Mouse (Mus musculus) hindbrain, embryonic 13.5 days (tissue): ENCODE measurements around the gene Iqsec1. TPM values are rescaled to one million over a fixed set of nuclear protein-coding genes. Genes with fewer than 3 reads are reported as not detected.

ENCODE experiments used
- ATAC-seq: fragments of 200-750 bp; cut with Nextera tagmentation; 2 replicates; pipeline ENCODE4 v1.8.0; 2017; ENCODE audit warnings: moderate TSS enrichment; ENCODE audit not compliant: low FRiP score
- H3K27ac ChIP-seq: fragments of 300-500 bp; sonication (generic); 2 replicates; pipeline ENCODE4 v1.5.1; 2015; ENCODE audit warnings: inconsistent platforms, mild to moderate bottlenecking, moderate library complexity
- H3K27me3 ChIP-seq: fragments of 300-500 bp; sonication (generic); 2 replicates; pipeline ENCODE4 v1.6.1; 2015; ENCODE audit warnings: mild to moderate bottlenecking, inconsistent platforms
- H3K36me3 ChIP-seq: fragments of 300-500 bp; sonication (generic); 2 replicates; pipeline ENCODE4 v1.6.1; 2015; ENCODE audit warnings: mild to moderate bottlenecking, inconsistent platforms
- H3K4me1 ChIP-seq: fragments of 300-500 bp; sonication (generic); replicated peaks from 2 replicates; pipeline ENCODE4 v1.6.1; 2015; ENCODE audit warnings: inconsistent platforms
- H3K4me2 ChIP-seq: fragments of 300-500 bp; sonication (generic); 2 replicates; pipeline ENCODE4 v1.6.1; 2015; ENCODE audit warnings: inconsistent platforms, mild to moderate bottlenecking, moderate library complexity
- H3K4me3 ChIP-seq: fragments of 300-500 bp; sonication (generic); 2 replicates; pipeline ENCODE4 v1.5.1; 2015; ENCODE audit warnings: mild to moderate bottlenecking, inconsistent platforms
- H3K9ac ChIP-seq: fragments of 300-500 bp; sonication (generic); 2 replicates; pipeline ENCODE4 v1.6.1; 2015; ENCODE audit warnings: mild to moderate bottlenecking, inconsistent platforms
- H3K9me3 ChIP-seq: fragments of 300-500 bp; sonication (generic); 2 replicates; pipeline ENCODE4 v1.6.1; 2016; ENCODE audit warnings: inconsistent platforms
- WGBS: fragments of 180-500 bp; shearing (Covaris S2); methylation state at CpG from one replicate; pipeline ENCODE4 v1.1.7; 2015; 5-methylcytosine and 5-hydroxymethylcytosine counted together
- polyA plus RNA-seq: library from polyadenylated mRNA; unstranded; fragments of >200 nt; fragmentation: Nextera tagmentation; extraction: Ambion mirVana; gene quantifications from 2 replicates; pipeline ENCODE4 v1.2.1, GENCODE M21; 2015

Gene Iqsec1
- polyA plus RNA-seq, 1 experiment from 2014 or later = 20.6 TPM

GRCm38 (mm10) chr6:90755613-90755941, 232.9 kb downstream of the Iqsec1 start:
- no peak for ATAC-seq
- Histone ChIP-seq H3K9me3 (no peaks in the 10 kb centered on the region), H3K27ac (no peak overlapping the region), H3K4me3 (no peak overlapping the region), H3K4me2 (no peak overlapping the region), H3K9ac (no peak overlapping the region), H3K27me3 (no peaks in the 10 kb centered on the region), H3K4me1 (peaks cover 33% of the 10 kb centered on the region), H3K36me3 (0 out of 2 replicates have a peak, but pooled peaks cover 3% of the 10 kb centered on the region)
- WGBS = 93% methylated on average over 6 of the region's 6 CpGs

- WGBS = 82% methylated on average over 7 of the region's 7 CpGs
- Histone ChIP-seq H3K4me3 (no peak overlapping the region), H3K27me3 (no peaks in the 10 kb centered on the region), H3K9me3 (no peaks in the 10 kb centered on the region), H3K4me1 (peaks cover 28% of the 10 kb centered on the region), H3K9ac (no peak overlapping the region), H3K27ac (no peak overlapping the region), H3K4me2 (no peak overlapping the region), H3K36me3 (0 out of 2 replicates have a peak, but pooled peaks cover 3% of the 10 kb centered on the region)
- no peak for ATAC-seq
Measured at GRCm38 (mm10) chr6:90754927-90755612, 233.4 kb downstream of the Iqsec1 start.

- no peak for ATAC-seq
- Histone ChIP-seq H3K27me3 (no peaks in the 10 kb centered on the region), H3K9me3 (no peaks in the 10 kb centered on the region), H3K36me3 (0 out of 2 replicates have a peak, but pooled peaks cover 3% of the 10 kb centered on the region), H3K4me1 (peaks cover 18% of the 10 kb centered on the region), H3K4me3 (no peak overlapping the region), H3K27ac (no peak overlapping the region), H3K9ac (no peak overlapping the region), H3K4me2 (no peak overlapping the region)
- 90% methylated on average over 2 of the region's 2 CpGs for WGBS
Measured at GRCm38 (mm10) chr6:90754093-90754492, 234.4 kb downstream of the Iqsec1 start.

GRCm38 (mm10) chr6:90753656-90754055, 234.8 kb downstream of the Iqsec1 start:
- 0 out of 2 replicates have a peak, but pooled peaks cover 6% of the 10 kb centered on the region for H3K36me3 ChIP-seq
- no peak overlapping the region for H3K4me3 ChIP-seq
- peaks cover 15% of the 10 kb centered on the region; the same call in 1 of the 2 replicates for H3K4me1 ChIP-seq
- H3K4me2 ChIP-seq = no peak overlapping the region
- no peaks in the 10 kb centered on the region for H3K9me3 ChIP-seq
- H3K27ac ChIP-seq = no peak overlapping the region
- H3K27me3 ChIP-seq = no peaks in the 10 kb centered on the region
- H3K9ac ChIP-seq = no peak overlapping the region
- no peak for ATAC-seq

- peaks cover under 1% of the 10 kb centered on the region; the same call in 1 of the 2 replicates for H3K4me1 ChIP-seq
- no peak overlapping the region for H3K4me2 ChIP-seq
- H3K27ac ChIP-seq = no peak overlapping the region
- H3K27me3 ChIP-seq = no peaks in the 10 kb centered on the region
- H3K4me3 ChIP-seq = no peak overlapping the region
- no peaks in the 10 kb centered on the region for H3K9me3 ChIP-seq
- 93% methylated on average over 3 of the region's 3 CpGs for WGBS
- 0 out of 2 replicates have a peak, but pooled peaks cover 3% of the 10 kb centered on the region for H3K36me3 ChIP-seq
- no peak for ATAC-seq
- no peak overlapping the region for H3K9ac ChIP-seq
Measured at GRCm38 (mm10) chr6:90751624-90752023, 236.9 kb downstream of the Iqsec1 start.

GRCm38 (mm10) chr6:90750091-90750490, 238.4 kb downstream of the Iqsec1 start:
- no peak for ATAC-seq
- Histone ChIP-seq H3K4me2 (no peak overlapping the region), H3K27me3 (no peaks in the 10 kb centered on the region), H3K27ac (no peak overlapping the region), H3K9me3 (no peaks in the 10 kb centered on the region), H3K9ac (no peak overlapping the region), H3K36me3 (0 out of 2 replicates have a peak, but pooled peaks cover 3% of the 10 kb centered on the region), H3K4me1 (peaks cover 11% of the 10 kb centered on the region), H3K4me3 (no peak overlapping the region)
- 81% methylated on average over 2 of the region's 2 CpGs for WGBS

- ATAC-seq = no peak
- Histone ChIP-seq H3K9ac (no peak overlapping the region), H3K36me3 (0 out of 2 replicates have a peak, but pooled peaks cover 3% of the 10 kb centered on the region), H3K9me3 (no peaks in the 10 kb centered on the region), H3K27ac (no peak overlapping the region), H3K4me3 (no peak overlapping the region), H3K27me3 (no peaks in the 10 kb centered on the region), H3K4me2 (no peak overlapping the region), H3K4me1 (peaks cover 11% of the 10 kb centered on the region)
- 92% methylated on average over 4 of the region's 4 CpGs for WGBS
Measured at GRCm38 (mm10) chr6:90749414-90749937, 239.0 kb downstream of the Iqsec1 start.

- H3K36me3 ChIP-seq = 0 out of 2 replicates have a peak, but pooled peaks cover 3% of the 10 kb centered on the region
- H3K4me2 ChIP-seq = no peak overlapping the region
- no peaks in the 10 kb centered on the region for H3K27me3 ChIP-seq
- no peaks in the 10 kb centered on the region for H3K9me3 ChIP-seq
- H3K9ac ChIP-seq = no peak overlapping the region
- no peak overlapping the region for H3K4me3 ChIP-seq
- H3K4me1 ChIP-seq = peaks cover 11% of the 10 kb centered on the region
- ATAC-seq = no peak
- no peak overlapping the region for H3K27ac ChIP-seq
Measured at GRCm38 (mm10) chr6:90748976-90749375, 239.5 kb downstream of the Iqsec1 start.

- Histone ChIP-seq H3K4me3 (no peak overlapping the region), H3K4me1 (peaks cover 14% of the 10 kb centered on the region), H3K9me3 (no peaks in the 10 kb centered on the region), H3K4me2 (no peak overlapping the region), H3K27me3 (no peaks in the 10 kb centered on the region), H3K9ac (no peak overlapping the region), H3K27ac (no peak overlapping the region), H3K36me3 (0 out of 2 replicates have a peak, but pooled peaks cover 3% of the 10 kb centered on the region)
- ATAC-seq = peak; percentile 38; the same call in 1 of the 2 replicates
- WGBS = 54% methylated on average over 3 of the region's 3 CpGs
Measured at GRCm38 (mm10) chr6:90746331-90746864, 242.1 kb downstream of the Iqsec1 start.

- H3K4me2 ChIP-seq = no peak overlapping the region
- H3K9me3 ChIP-seq = no peaks in the 10 kb centered on the region
- no peak overlapping the region for H3K9ac ChIP-seq
- 75% methylated on average over 3 of the region's 3 CpGs for WGBS
- H3K36me3 ChIP-seq = 0 out of 2 replicates have a peak, but pooled peaks cover 3% of the 10 kb centered on the region
- H3K27ac ChIP-seq = no peak overlapping the region
- no peak for ATAC-seq
- H3K4me1 ChIP-seq = peaks cover 14% of the 10 kb centered on the region
- H3K27me3 ChIP-seq = no peaks in the 10 kb centered on the region
- H3K4me3 ChIP-seq = no peak overlapping the region
Measured at GRCm38 (mm10) chr6:90745401-90746198, 242.9 kb downstream of the Iqsec1 start.

- no peak overlapping the region for H3K4me2 ChIP-seq
- H3K9ac ChIP-seq = no peak overlapping the region
- no peaks in the 10 kb centered on the region for H3K9me3 ChIP-seq
- WGBS = 39% methylated on average over 1 of the region's 1 CpGs
- no peaks in the 10 kb centered on the region for H3K27me3 ChIP-seq
- H3K4me3 ChIP-seq = no peak overlapping the region
- H3K4me1 ChIP-seq = peaks cover 20% of the 10 kb centered on the region
- no peak for ATAC-seq
- no peaks in the 10 kb centered on the region for H3K36me3 ChIP-seq
- H3K27ac ChIP-seq = no peak overlapping the region
Measured at GRCm38 (mm10) chr6:90742453-90742852, 246.0 kb downstream of the Iqsec1 start.

GRCm38 (mm10) chr6:90741717-90742116, 246.8 kb downstream of the Iqsec1 start:
- no peaks in the 10 kb centered on the region for H3K36me3 ChIP-seq
- no peak overlapping the region for H3K27ac ChIP-seq
- H3K4me2 ChIP-seq = no peak overlapping the region
- WGBS = 93% methylated on average over 5 of the region's 5 CpGs
- H3K9ac ChIP-seq = no peak overlapping the region
- no peaks in the 10 kb centered on the region for H3K27me3 ChIP-seq
- H3K4me1 ChIP-seq = peaks cover 27% of the 10 kb centered on the region
- H3K9me3 ChIP-seq = no peaks in the 10 kb centered on the region
- no peak for ATAC-seq
- no peak overlapping the region for H3K4me3 ChIP-seq
